Mouse (Mus musculus): ENCODE measurements around the gene Extl1.

DNA sequence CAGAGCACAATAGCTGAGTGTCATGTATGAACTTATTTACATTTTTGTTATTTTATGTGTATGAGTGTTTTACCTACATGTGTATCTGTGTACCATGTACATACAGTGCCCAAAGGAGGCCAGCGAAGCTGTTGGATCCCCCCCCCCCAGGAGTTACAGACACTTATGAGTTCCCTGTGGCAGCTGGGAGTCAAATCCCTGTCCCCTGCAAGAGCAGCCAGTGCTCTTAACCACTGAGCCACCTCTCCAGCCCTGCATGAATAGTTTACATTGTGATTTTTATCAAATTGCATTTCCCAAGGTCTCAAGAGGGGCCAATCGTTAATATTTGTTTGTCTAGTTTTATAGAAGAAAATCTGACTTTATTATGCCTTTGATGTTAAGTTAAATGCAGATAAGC lies 76.7 kb downstream of the Extl1 start:
- TF ChIP-seq CTCF (IDR thresholded peaks at IDR 0.05; ENCODE audit: low read depth) = no peak
- no peak for TF ChIP-seq EP300 (optimal IDR thresholded peaks at IDR 0.05)
